Mouse (Mus musculus) yolk sac, embryonic 10.5 days (tissue): Measurements from ENCODE around the gene BC049715.
"Not testable (repeated sequence)": the region's sequence is repeated elsewhere in the genome, so short reads cannot be mapped to it uniquely, and the experiment has no call there.

Source experiments
- DNase-seq: peaks from one replicate; pipeline ENCODE4 v3.0.0-alpha.2; 2017; ENCODE audit warnings: low spot score

The BC049715 gene

DNA sequence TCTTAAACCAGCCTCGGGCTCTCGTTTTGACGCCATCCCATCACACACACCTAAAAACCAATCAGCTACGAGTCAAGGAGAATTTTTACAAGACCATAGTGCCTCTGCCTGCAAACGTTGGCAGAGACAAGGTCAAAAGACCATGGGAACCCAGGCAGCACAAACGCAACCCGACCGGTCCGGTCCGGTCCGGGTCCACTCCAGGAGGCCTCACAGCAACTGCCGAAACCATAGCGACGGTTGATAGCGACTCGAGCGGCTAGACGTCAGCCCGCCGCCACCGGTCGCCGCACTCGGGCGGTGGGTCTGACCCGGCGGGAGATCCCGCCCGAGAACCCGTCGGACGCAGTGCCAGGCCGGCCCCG, at the start of gene BC049715:
Gene BC049715, plus strand, starts transcription at position 111 of the 365 bp plus-strand sequence.
- no peak for DNase-seq

GRCm38 (mm10) chr6:136781377-136781986, 45.9 kb upstream of the BC049715 start, which contains the start of gene Gucy2c:
TSS of gene Gucy2c (minus strand) at chr6:136781765.
- peak; percentile 34 for DNase-seq

DNA sequence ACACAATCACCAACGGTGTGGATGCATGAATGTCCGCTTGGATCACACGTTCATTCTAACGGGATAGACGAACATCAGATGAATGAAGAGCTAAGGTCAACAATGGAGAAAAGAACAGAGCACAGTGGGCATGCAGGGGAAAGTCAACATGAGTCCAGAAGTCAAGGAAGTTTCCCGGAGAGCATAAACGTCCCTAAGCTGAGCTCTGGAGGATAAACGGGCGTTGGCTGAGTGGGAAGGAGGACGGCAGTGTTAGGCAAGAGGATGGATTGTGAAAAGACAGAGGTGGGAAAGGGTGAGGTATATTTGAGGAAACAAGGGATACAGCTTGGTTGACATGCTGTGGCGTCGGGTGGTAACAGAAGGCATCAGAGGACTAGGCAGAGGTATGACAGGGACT, 45.3 kb upstream of the BC049715 start:
- DNase-seq, result no peak

GRCm38 (mm10) chr6:136782761-136783160, 44.7 kb upstream of the BC049715 start:
- DNase-seq, result no peak

- DNase-seq, result no peak
Observed at GRCm38 (mm10) chr6:136789391-136789971, 37.9 kb upstream of the BC049715 start.

DNA sequence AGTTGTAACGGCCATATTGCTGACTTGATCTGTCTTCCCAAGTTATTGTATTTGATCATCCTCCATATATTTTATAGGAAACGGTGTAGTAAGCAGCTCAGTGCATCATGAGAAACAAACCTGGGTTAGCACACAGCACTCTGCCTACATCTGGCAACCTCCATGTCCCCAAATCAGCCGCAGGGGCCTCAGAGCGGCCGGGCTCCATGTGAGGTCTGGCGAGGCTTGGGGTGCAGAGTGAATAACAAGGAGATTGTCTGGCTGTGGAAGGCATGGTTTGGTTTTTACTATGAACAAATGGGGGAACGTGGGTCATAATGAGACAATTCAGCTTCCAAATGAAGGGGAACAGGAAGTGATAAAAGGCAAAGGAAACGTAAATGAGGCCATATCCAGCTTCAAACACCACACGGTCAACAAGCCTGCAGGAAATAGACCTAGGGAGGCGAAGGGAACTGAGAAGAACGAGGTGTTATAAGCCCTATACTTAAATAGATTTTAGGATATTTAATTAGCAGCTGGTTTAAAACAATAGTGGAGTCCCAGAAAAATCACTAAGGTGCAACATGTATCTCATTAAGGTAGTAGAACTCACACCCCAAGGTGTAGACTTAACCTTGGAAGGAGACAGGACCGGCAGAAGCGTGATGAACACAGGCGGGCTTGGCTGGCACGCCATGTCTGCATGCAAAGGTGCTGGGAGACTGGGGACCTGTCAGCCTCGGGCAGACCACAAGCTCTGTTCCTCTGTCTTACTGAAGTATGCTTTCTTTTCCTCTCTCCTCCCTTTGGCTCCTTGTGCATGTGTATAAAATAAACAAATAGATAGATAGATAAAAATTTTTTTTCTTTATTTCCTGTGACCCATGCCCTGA, 34.3 kb upstream of the BC049715 start:
- DNase-seq, result no peak

DNA sequence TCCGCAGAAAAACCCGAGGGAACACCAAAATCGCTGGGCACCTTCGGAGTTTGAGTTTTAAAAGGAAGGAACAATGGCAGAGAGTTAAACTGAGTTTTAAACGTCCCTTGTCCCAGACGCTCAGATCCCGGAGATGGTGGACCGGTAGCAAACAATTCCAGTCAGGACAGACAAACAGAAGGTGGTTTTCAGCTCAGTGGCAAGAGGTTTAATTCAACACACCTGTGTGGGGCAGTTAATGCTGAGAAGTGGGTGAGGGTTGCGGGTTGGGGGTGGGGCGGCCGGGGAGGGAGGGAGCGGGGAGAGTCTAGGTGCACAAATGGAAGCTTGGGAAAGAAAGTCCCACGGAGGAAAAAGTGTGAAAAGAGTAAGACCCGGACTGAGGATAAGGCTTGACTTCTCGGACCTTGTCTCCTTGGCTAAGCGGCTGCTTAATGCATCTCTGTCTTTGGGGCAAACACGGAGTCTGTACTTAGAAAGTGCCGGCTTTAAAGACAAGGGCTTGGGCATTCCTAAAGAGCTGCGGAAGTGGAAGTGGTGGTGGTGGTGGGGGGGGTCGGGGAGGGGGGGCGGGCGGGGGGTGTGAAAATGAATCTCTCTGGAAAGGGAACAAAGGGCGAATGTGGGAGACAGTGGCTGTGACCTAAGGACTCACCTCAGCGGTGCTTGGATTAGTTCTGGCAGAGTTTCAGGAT, 33.4 kb upstream of the BC049715 start:
- no peak for DNase-seq

DNA sequence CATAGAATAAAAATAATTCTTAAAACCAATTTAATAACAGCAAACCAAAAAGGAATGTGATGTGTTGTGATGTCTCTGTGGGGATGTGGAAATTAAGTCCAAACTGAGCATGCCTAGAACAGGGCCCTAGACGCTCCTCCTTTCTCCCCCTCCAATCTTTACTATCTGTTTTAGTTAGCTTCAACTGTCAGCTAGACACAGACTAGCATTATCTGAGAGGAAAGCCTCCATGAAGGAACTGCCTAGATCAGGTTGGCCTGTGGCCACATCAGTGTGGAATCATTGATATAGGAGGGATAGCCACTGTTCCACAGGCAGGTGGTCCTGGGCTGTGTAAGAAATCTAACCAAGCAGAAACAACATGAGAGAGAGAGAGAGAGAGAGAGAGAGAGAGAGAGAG, 32.3 kb upstream of the BC049715 start:
- no peak for DNase-seq

- DNase-seq, result no peak
Observed at GRCm38 (mm10) chr6:136795850-136796249, 31.6 kb upstream of the BC049715 start.

DNA sequence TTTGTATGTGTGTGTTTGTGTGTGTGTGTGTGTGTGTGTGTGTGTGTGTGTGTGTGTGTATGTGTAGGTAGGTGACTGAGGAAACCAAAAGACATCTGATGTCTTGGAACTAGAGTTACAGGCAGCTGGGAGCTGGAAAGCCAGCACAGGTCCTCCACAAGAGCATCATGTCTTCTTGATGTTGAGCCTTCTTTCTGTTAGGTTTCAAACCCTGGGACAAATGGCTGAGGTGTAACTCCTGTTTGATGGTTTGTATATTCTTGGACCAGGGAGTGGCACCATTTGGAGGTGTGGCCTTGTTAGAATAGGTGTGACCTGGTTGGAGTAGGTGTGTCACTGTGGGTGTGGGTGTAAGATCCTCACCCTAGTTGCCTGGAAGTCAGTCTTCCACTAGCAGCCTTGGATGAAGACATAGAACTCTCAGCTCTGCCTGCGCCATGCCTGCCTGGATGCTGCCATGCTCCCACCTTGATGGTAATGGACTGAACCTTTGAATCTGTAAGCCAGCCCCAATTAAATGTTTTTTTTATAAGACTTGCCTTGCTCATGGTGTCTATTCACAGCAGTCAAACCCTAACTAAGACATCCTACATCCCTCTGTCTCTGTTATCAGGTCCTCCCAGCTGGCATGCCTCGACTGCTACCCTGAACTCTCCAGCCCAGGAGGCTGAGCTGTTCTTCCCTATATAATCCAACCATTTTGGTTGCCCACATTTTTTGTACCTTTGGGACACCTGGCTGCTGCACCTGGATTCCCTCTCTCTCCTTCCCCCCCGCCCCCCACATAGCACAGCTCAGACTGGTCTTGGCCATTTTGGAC, 29.3 kb upstream of the BC049715 start:
- DNase-seq, result not testable (repeated sequence)

DNA sequence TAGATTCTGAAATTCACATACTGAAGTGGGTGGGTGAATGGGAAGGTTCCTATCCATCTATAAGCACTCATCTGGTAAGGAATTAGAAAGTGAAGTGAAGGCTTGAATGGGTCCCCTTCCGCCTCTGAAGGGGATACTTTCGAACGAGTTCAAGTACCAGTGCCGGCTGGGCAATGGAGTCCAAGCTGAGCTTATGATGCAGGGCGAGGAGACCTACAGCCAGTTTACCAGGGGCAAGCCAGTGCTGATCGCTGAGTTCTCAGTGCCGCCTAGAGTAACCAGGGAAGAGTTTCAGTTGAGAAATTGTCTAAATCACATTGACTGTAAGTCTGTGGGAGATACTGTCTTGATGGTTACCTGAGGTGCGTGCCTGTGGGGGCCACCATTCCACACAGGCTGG, 26.7 kb upstream of the BC049715 start:
- no peak for DNase-seq

DNA sequence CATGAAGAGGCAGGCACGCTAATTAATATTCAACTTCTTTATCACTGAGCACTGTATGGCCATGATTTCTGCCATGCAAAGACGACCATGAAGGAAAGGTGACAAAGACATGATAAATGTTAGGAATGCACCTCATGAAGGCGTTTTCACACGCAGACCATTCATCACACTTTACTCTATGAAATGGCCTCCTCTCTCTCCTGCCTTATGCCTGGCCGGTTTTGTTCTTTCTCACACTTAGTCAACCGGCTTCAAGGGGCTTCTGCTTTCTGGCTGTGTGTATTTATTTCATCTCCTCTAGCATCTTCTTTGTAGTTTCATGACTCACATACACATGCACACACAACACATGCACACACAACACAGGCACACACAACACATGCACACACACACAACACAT, 26.2 kb upstream of the BC049715 start:
- DNase-seq, result no peak

DNA sequence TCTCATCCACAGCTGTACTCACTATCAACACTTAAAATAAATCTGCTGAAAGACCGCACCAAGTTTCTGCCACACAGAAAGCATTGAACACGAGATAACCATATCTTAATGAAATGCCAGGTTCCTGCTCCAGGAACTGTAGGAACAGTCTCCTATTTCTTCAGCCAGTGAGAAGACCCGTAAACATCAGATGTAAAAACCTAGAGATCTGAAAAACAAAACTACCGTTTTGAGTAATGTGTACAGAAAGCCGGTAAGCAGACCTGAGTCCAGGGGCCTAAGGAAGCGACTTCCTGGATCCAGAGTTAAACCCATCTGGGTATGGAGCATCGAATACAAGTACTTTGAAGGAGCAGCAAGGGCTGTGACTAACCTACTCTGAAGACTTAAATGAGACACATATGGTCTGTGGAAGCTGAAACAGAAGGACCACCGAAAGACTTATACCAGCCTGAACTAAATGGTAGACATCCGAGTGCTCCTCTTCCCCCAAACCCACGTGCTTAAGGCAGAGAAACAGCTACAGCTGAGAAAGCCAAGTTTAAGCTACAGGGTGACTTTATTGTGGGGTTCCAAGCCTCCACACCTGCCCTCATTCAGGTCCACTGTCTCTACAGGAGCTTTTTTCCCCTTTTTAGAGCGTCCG, 24.2 kb upstream of the BC049715 start:
- DNase-seq, result no peak

GRCm38 (mm10) chr6:136803739-136804633, 23.4 kb upstream of the BC049715 start, which contains the start of gene Hist4h4:
TSS of gene Hist4h4 (minus strand) at chr6:136804415.
- peak; percentile 93 for DNase-seq

DNA sequence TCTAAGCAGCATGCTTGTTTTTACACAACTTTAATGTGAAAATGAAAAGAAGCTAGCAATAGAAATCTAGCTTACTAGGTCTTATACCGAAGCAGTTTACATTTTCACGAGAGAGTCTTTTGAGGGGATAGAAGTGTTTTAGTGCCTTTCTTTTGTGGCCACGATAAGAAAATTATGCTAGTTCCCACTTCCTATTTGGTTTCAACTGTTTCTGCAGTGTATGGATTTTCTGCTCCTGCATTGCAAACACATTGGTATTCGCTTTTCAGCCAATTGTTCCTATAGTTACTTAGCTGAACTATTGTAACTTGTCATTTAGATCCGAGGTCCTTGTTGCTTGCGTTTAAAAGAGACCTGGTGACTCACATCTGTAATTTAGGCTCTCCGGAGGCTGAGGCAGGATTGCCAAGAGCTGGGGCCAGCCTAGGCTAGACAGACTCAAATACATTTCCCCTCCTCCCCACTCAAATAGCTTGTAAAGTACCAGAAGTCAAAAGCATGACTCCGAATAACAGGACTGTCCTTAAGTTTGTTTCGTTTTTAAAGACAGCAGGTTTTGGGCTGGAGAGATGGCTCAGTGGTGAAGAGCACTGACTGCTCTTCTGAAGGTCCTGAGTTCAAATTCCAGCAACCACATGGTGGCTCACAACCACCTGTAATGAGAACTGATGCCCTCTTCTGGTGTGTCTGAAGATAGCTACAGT, 22.6 kb upstream of the BC049715 start:
- no peak for DNase-seq

DNA sequence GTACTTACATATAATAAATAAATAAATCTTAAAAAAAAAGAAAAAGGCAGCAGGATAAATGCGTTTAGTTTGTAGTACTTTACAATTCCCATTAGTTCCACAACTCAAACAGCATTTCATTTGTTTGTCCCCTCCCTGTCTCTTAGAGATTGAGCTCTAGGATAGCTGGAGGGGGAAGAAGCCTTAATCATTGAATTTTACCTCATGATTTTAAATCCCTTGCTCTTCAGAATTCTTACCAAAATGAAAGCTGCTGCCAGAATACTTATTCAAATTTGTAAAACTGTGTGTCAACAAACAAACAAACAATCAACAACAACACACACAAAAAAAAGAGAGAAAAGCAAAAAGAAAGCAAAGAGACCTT, 22.0 kb upstream of the BC049715 start:
- DNase-seq, result no peak

DNA sequence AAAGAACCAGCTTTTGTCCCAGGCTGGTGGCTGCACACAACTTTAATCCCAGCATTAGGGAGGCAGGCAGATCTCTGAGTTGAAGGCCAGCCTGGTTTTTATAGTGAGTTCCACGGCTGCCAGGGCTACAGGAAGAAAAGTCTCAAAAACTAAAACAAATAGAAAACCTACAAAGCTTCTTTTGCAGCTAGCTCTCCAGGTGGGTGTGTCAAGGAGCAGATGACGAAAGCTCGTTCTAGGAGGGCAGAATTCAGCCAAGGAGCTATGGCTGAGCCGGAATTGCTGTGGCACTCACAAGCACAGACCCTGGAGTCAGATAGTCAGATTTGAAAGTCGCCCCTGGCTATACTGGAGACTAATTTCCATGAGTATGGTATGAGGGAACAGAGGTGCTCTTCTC, 20.6 kb upstream of the BC049715 start:
- no peak for DNase-seq

DNA sequence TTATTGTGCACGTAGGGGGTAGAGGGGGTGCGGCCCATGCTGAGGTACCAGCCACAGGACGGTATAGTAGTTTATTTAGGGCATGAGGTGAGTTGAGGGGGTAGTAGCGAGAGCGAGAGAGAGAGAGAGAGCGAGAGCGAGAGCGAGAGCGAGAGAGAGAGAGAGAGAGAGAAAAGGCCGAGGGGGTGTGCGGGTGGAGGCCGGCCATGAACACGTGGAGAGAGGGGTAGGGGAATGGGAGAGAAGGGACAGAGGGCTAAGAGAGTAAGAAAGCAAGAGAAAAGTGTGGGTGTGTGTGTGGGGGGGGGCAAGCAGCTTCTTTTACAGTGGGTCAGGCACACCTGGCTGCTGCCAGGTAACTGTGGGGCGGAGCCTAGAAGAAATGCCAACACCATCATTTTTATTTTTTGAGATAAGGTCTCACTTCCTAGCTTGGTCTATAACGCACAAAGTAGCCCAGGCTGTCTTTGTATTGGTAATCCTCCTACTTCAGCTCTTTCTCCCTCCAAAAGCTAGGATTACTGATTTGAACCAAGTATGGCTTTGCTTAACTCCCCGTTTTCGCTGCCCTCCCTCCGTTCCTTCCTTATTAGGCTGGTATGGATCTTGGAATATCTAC, 19.9 kb upstream of the BC049715 start:
- peak; percentile 58 for DNase-seq

DNA sequence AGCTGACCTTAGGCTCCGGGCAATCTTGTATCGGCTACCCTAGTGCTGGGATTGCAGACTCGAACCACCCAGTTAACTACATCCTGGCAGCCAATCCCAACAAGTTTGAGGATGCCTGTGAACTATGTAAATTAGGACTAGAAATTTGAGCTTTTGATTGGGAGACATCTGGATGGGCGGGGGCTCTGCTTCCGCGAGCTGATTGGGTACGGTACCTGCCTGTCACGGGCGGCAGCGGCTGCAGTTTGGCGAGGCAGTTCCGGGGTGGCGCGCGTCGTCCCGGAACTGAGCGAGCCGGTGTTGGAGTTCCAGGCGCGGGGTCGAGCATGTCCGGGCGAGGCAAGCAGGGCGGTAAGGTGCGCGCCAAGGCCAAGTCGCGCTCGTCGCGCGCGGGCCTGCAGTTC, 19.4 kb upstream of the BC049715 start, which contains the start of gene H2afj:
Gene H2afj, plus strand, starts transcription at position 231 of the 404 bp plus-strand sequence.
- DNase-seq, result peak; percentile 98
